Mouse (Mus musculus) stomach, embryonic 15.5 days (tissue): Measurements from ENCODE around the gene Ubac2. TPM values are rescaled to one million over a fixed set of nuclear protein-coding genes. Genes with fewer than 3 reads are reported as not detected.

Experiments
- ATAC-seq: fragments of 200-750 bp; cut with Nextera tagmentation; 2 replicates; pipeline ENCODE4 v1.8.0; 2017; ENCODE audit warnings: low read depth, moderate number of reproducible peaks, moderate TSS enrichment; ENCODE audit not compliant: insufficient read depth, low FRiP score
- H3K27ac ChIP-seq: fragments of 300-500 bp; sonication (generic); 2 replicates; pipeline ENCODE4 v1.5.1; 2015; ENCODE audit warnings: mild to moderate bottlenecking, inconsistent platforms
- H3K27me3 ChIP-seq: fragments of 300-500 bp; sonication (generic); replicated peaks from 2 replicates; pipeline ENCODE4 v1.6.1; 2015; ENCODE audit warnings: inconsistent platforms
- H3K36me3 ChIP-seq: fragments of 300-500 bp; sonication (generic); 2 replicates; pipeline ENCODE4 v1.6.1; 2015; ENCODE audit warnings: inconsistent platforms
- H3K4me1 ChIP-seq: fragments of 300-500 bp; sonication (generic); 2 replicates; pipeline ENCODE4 v1.6.1; 2015; ENCODE audit warnings: inconsistent platforms
- H3K4me2 ChIP-seq: fragments of 300-500 bp; sonication (generic); 2 replicates; pipeline ENCODE4 v1.6.1; 2015; ENCODE audit warnings: mild to moderate bottlenecking, inconsistent platforms
- H3K4me3 ChIP-seq: fragments of 300-500 bp; sonication (generic); replicated peaks from 2 replicates; pipeline ENCODE4 v1.5.1; 2015; ENCODE audit warnings: inconsistent platforms
- H3K9ac ChIP-seq: fragments of 300-500 bp; sonication (generic); 2 replicates; pipeline ENCODE4 v1.6.1; 2015; ENCODE audit warnings: inconsistent platforms
- H3K9me3 ChIP-seq: fragments of 300-500 bp; sonication (generic); 2 replicates; pipeline ENCODE4 v1.6.1; 2016; ENCODE audit warnings: inconsistent platforms
- WGBS: fragments of 180-500 bp; shearing (Covaris S2); methylation state at CpG from one replicate; pipeline ENCODE4 v1.1.7; 2015; 5-methylcytosine and 5-hydroxymethylcytosine counted together
- polyA plus RNA-seq: library from polyadenylated mRNA; unstranded; fragments of >200 nt; fragmentation: Nextera tagmentation; extraction: Ambion mirVana; gene quantifications from 2 replicates; pipeline ENCODE4 v1.2.1, GENCODE M21; 2015

Ubac2 gene
- polyA plus RNA-seq, 1 experiment from 2014 or later: 61.6 TPM

- Histone ChIP-seq H3K27ac (no peak overlapping the region), H3K4me3 (no peak overlapping the region), H3K4me2 (no peak overlapping the region), H3K9ac (no peak overlapping the region), H3K9me3 (no peaks in the 10 kb centered on the region), H3K4me1 (no peaks in the 10 kb centered on the region; the same call in 1 of the 2 replicates), H3K36me3 (no peaks in the 10 kb centered on the region), H3K27me3 (no peaks in the 10 kb centered on the region)
- WGBS: 48% methylated on average over 6 of the region's 6 CpGs
- no peak for ATAC-seq
These were observed 18.0 kb downstream of the Ubac2 start for GRCm38 (mm10) chr14:121896126-121897090.

GRCm38 (mm10) chr14:121897773-121898172 lies 19.4 kb downstream of the Ubac2 start:
- Histone ChIP-seq H3K27ac (no peak overlapping the region), H3K4me3 (no peak overlapping the region), H3K4me1 (no peaks in the 10 kb centered on the region; the same call in 1 of the 2 replicates), H3K36me3 (no peaks in the 10 kb centered on the region), H3K27me3 (no peaks in the 10 kb centered on the region), H3K4me2 (no peak overlapping the region), H3K9me3 (no peaks in the 10 kb centered on the region), H3K9ac (no peak overlapping the region)
- 78% methylated on average over 2 of the region's 2 CpGs for WGBS
- ATAC-seq: no peak

- WGBS: 82% methylated on average over 11 of the region's 11 CpGs
- Histone ChIP-seq H3K4me3 (no peak overlapping the region), H3K27me3 (no peaks in the 10 kb centered on the region), H3K27ac (no peak overlapping the region), H3K9ac (no peak overlapping the region), H3K4me2 (no peak overlapping the region), H3K36me3 (no peaks in the 10 kb centered on the region), H3K9me3 (no peaks in the 10 kb centered on the region), H3K4me1 (no peaks in the 10 kb centered on the region; the same call in 1 of the 2 replicates)
- no peak for ATAC-seq
These were observed 20.1 kb downstream of the Ubac2 start for GRCm38 (mm10) chr14:121898509-121898908.

- 69% methylated on average over 3 of the region's 3 CpGs for WGBS
- no peaks in the 10 kb centered on the region; the same call in 1 of the 2 replicates for H3K4me1 ChIP-seq
- H3K9ac ChIP-seq: no peak overlapping the region
- no peaks in the 10 kb centered on the region for H3K9me3 ChIP-seq
- no peak overlapping the region for H3K4me2 ChIP-seq
- no peak for ATAC-seq
- no peaks in the 10 kb centered on the region for H3K36me3 ChIP-seq
- no peak overlapping the region for H3K4me3 ChIP-seq
- H3K27ac ChIP-seq: no peak overlapping the region
- no peaks in the 10 kb centered on the region for H3K27me3 ChIP-seq
These were observed 20.7 kb downstream of the Ubac2 start for GRCm38 (mm10) chr14:121899071-121899470.

- H3K4me1 ChIP-seq: no peaks in the 10 kb centered on the region
- no peak overlapping the region for H3K4me2 ChIP-seq
- H3K4me3 ChIP-seq: no peak overlapping the region
- no peak for ATAC-seq
- H3K36me3 ChIP-seq: no peaks in the 10 kb centered on the region
- no peak overlapping the region for H3K9ac ChIP-seq
- WGBS: 93% methylated on average over 6 of the region's 6 CpGs
- H3K9me3 ChIP-seq: no peaks in the 10 kb centered on the region
- H3K27me3 ChIP-seq: no peaks in the 10 kb centered on the region
- H3K27ac ChIP-seq: no peak overlapping the region
These were observed 23.1 kb downstream of the Ubac2 start for GRCm38 (mm10) chr14:121901511-121901910.

GRCm38 (mm10) chr14:121903381-121903876 lies 25.0 kb downstream of the Ubac2 start:
- no peaks in the 10 kb centered on the region for H3K9me3 ChIP-seq
- no peak overlapping the region for H3K9ac ChIP-seq
- no peaks in the 10 kb centered on the region for H3K27me3 ChIP-seq
- H3K36me3 ChIP-seq: 0 out of 2 replicates have a peak, but pooled peaks cover 5% of the 10 kb centered on the region
- H3K4me2 ChIP-seq: no peak overlapping the region
- no peaks in the 10 kb centered on the region for H3K4me1 ChIP-seq
- no peak for ATAC-seq
- WGBS: 85% methylated on average over 7 of the region's 7 CpGs
- no peak overlapping the region for H3K27ac ChIP-seq
- H3K4me3 ChIP-seq: no peak overlapping the region

- no peak for ATAC-seq
- Histone ChIP-seq H3K9ac (no peak overlapping the region), H3K4me3 (no peak overlapping the region), H3K27me3 (no peaks in the 10 kb centered on the region), H3K27ac (no peak overlapping the region), H3K9me3 (no peaks in the 10 kb centered on the region), H3K4me1 (no peaks in the 10 kb centered on the region), H3K4me2 (no peak overlapping the region), H3K36me3 (0 out of 2 replicates have a peak, but pooled peaks cover 5% of the 10 kb centered on the region)
- 32% methylated on average over 3 of the region's 3 CpGs for WGBS
These were observed 26.3 kb downstream of the Ubac2 start for GRCm38 (mm10) chr14:121904754-121905153.

GRCm38 (mm10) chr14:121906341-121906991 lies 28.0 kb downstream of the Ubac2 start:
- H3K9ac ChIP-seq: no peak overlapping the region
- H3K4me1 ChIP-seq: no peaks in the 10 kb centered on the region
- WGBS: 74% methylated on average over 8 of the region's 8 CpGs
- 0 out of 2 replicates have a peak, but pooled peaks cover 5% of the 10 kb centered on the region for H3K36me3 ChIP-seq
- no peaks in the 10 kb centered on the region for H3K27me3 ChIP-seq
- H3K4me3 ChIP-seq: no peak overlapping the region
- ATAC-seq: no peak
- H3K4me2 ChIP-seq: no peak overlapping the region
- H3K27ac ChIP-seq: no peak overlapping the region
- no peaks in the 10 kb centered on the region for H3K9me3 ChIP-seq

GRCm38 (mm10) chr14:121906992-121907681 lies 28.7 kb downstream of the Ubac2 start:
- WGBS: 79% methylated on average over 11 of the region's 11 CpGs

GRCm38 (mm10) chr14:121909868-121910267 lies 31.4 kb downstream of the Ubac2 start:
- no peak overlapping the region for H3K4me3 ChIP-seq
- H3K27me3 ChIP-seq: no peaks in the 10 kb centered on the region
- H3K4me2 ChIP-seq: no peak overlapping the region
- H3K4me1 ChIP-seq: no peaks in the 10 kb centered on the region
- ATAC-seq: no peak
- WGBS: 92% methylated on average over 6 of the region's 6 CpGs
- H3K36me3 ChIP-seq: 0 out of 2 replicates have a peak, but pooled peaks cover 9% of the 10 kb centered on the region
- no peaks in the 10 kb centered on the region for H3K9me3 ChIP-seq
- H3K9ac ChIP-seq: no peak overlapping the region
- no peak overlapping the region for H3K27ac ChIP-seq

More at GRCm38 (mm10) chr14:121906992-121907681, 28.7 kb downstream of the Ubac2 start:
- Histone ChIP-seq H3K27me3 (no peaks in the 10 kb centered on the region), H3K4me2 (no peak overlapping the region), H3K36me3 (0 out of 2 replicates have a peak, but pooled peaks cover 5% of the 10 kb centered on the region), H3K27ac (no peak overlapping the region), H3K4me3 (no peak overlapping the region), H3K9me3 (no peaks in the 10 kb centered on the region), H3K9ac (no peak overlapping the region), H3K4me1 (no peaks in the 10 kb centered on the region)
- no peak for ATAC-seq

GRCm38 (mm10) chr14:121912501-121912900 lies 34.1 kb downstream of the Ubac2 start:
- Histone ChIP-seq H3K9ac (no peak overlapping the region), H3K4me1 (no peaks in the 10 kb centered on the region), H3K36me3 (0 out of 2 replicates have a peak, but pooled peaks cover 5% of the 10 kb centered on the region), H3K27ac (no peak overlapping the region), H3K27me3 (no peaks in the 10 kb centered on the region), H3K4me3 (no peak overlapping the region), H3K9me3 (no peaks in the 10 kb centered on the region), H3K4me2 (no peak overlapping the region)
- no peak for ATAC-seq
- WGBS: 94% methylated on average over 7 of the region's 7 CpGs
